Mouse (Mus musculus) heart, adult 2 months (tissue): ENCODE results near the gene Corin.

Experiments
- CTCF ChIP-seq: fragments of 200-600 bp; IDR thresholded peaks from 2 replicates; pipeline ENCODE4 v1.8.1; 2022; ENCODE audit warnings: antibody characterized with exemption, mild to moderate bottlenecking, moderate library complexity
- EP300 ChIP-seq: fragments of 200-500 bp; IDR thresholded peaks from 2 replicates; pipeline ENCODE4 v1.6.1; 2011; ENCODE audit warnings: low read depth, low read length, control low read depth; ENCODE audit not compliant: insufficient read depth
- POLR2A ChIP-seq: fragments of 200-500 bp; IDR thresholded peaks from 2 replicates; pipeline ENCODE4 v1.6.1; 2011; ENCODE audit warnings: mild to moderate bottlenecking, low read depth, low read length, control low read depth; ENCODE audit not compliant: insufficient read depth

GRCm38 (mm10) chr5:72443946-72444345 is 60.3 kb downstream of the Corin start:
- TF ChIP-seq POLR2A: no peak
- TF ChIP-seq EP300: no peak
- 0 out of 2 replicates have a peak, but pooled peaks have one; percentile 6 for TF ChIP-seq CTCF
